Mouse (Mus musculus) lung, embryonic 15.5 days (tissue): ENCODE measurements around the gene Orm3. TPM values are rescaled to one million over a fixed set of nuclear protein-coding genes. Genes with fewer than 3 reads are reported as not detected.

Source experiments
- ATAC-seq: fragments of 200-750 bp; cut with Nextera tagmentation; 2 replicates; pipeline ENCODE4 v1.8.0; 2017; ENCODE audit warnings: moderate number of reproducible peaks, borderline replicate concordance; ENCODE audit not compliant: low FRiP score, low TSS enrichment; ENCODE audit errors: extremely low read depth
- H3K27ac ChIP-seq: fragments of 300-500 bp; sonication (generic); 2 replicates; pipeline ENCODE4 v1.5.1; 2015; ENCODE audit warnings: moderate library complexity, mild to moderate bottlenecking, inconsistent platforms
- H3K27me3 ChIP-seq: fragments of 300-500 bp; sonication (generic); 2 replicates; pipeline ENCODE4 v1.6.1; 2015; ENCODE audit warnings: inconsistent platforms
- H3K36me3 ChIP-seq: fragments of 300-500 bp; sonication (generic); 2 replicates; pipeline ENCODE4 v1.6.1; 2015; ENCODE audit warnings: inconsistent platforms
- H3K4me1 ChIP-seq: fragments of 300-500 bp; sonication (generic); 2 replicates; pipeline ENCODE4 v1.6.1; 2015; ENCODE audit warnings: inconsistent platforms
- H3K4me2 ChIP-seq: fragments of 300-500 bp; sonication (generic); 2 replicates; pipeline ENCODE4 v1.6.1; 2015; ENCODE audit warnings: inconsistent platforms, mild to moderate bottlenecking, moderate library complexity
- H3K4me3 ChIP-seq: fragments of 300-500 bp; sonication (generic); 2 replicates; pipeline ENCODE4 v1.5.1; 2015; ENCODE audit warnings: mild to moderate bottlenecking, inconsistent platforms
- H3K9ac ChIP-seq: fragments of 300-500 bp; sonication (generic); 2 replicates; pipeline ENCODE4 v1.6.1; 2015; ENCODE audit warnings: inconsistent platforms
- H3K9me3 ChIP-seq: fragments of 300-500 bp; sonication (generic); 2 replicates; pipeline ENCODE4 v1.6.1; 2016; ENCODE audit warnings: inconsistent platforms
- WGBS: fragments of 180-500 bp; shearing (Covaris S2); methylation state at CpG from one replicate; pipeline ENCODE4 v1.1.7; 2015; 5-methylcytosine and 5-hydroxymethylcytosine counted together
- polyA plus RNA-seq: library from polyadenylated mRNA; unstranded; fragments of >200 nt; fragmentation: Nextera tagmentation; extraction: Ambion mirVana; gene quantifications from 2 replicates; pipeline ENCODE4 v1.2.1, GENCODE M21; 2015

The Orm3 gene
- polyA plus RNA-seq, 1 experiment from 2014 or later = not detected

- H3K4me3 ChIP-seq = no peak overlapping the region
- no peak for ATAC-seq
- 0 out of 2 replicates have a peak overlapping the region, but pooled peaks have one; percentile 86 for H3K27ac ChIP-seq
- H3K9ac ChIP-seq = no peak overlapping the region
- H3K27me3 ChIP-seq = no peaks in the 10 kb centered on the region
- H3K36me3 ChIP-seq = peaks cover 22% of the 10 kb centered on the region
- H3K4me1 ChIP-seq = peaks cover 48% of the 10 kb centered on the region
- H3K4me2 ChIP-seq = no peak overlapping the region
- 76% methylated on average over 10 of the region's 10 CpGs for WGBS
- no peaks in the 10 kb centered on the region for H3K9me3 ChIP-seq
These were observed 42.1 kb downstream of the Orm3 start for GRCm38 (mm10) chr4:63397981-63398537.

DNA sequence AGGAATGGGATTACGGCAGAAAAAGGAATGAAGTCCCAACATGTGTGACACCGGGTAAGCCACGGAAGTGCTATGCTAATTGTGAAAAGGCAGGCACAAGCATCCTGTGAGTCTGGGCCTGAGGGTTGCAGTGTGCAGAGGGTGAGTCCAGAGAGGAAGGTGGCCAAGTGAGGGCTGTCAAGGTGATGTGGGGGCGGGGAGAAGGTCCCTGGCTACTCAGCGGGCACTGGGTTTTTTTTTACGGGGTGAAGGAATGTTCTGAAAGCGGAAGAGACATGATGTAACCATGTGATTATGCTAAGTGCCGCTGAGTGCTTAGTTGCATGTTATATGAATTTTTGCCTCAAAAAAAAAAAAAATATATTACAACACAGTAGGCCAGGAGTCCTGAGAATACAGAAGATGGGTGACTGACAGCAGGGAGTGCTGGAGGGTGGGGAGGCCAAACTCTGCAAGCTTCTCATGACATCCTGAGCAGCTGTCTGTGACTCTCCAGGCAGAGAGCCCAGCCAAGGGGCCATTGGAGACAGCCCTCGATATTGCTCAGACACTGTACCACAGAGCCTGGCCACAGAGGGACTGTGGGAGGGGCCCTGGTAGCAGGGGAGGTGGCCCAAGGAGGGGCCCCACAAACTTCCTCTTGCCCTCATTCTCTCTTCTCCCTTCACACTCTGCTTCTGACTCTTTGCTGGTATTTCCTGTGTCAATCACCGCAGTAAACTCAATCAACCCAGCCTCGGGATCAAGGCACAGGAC lies 43.1 kb downstream of the Orm3 start:
- Histone ChIP-seq H3K27me3 (no peaks in the 10 kb centered on the region), H3K27ac (peak overlapping the region; percentile 86), H3K9me3 (no peaks in the 10 kb centered on the region), H3K36me3 (peaks cover 18% of the 10 kb centered on the region), H3K4me1 (peaks cover 55% of the 10 kb centered on the region), H3K4me3 (no peak overlapping the region), H3K9ac (no peak overlapping the region), H3K4me2 (no peak overlapping the region)
- peak; percentile 39; the same call in 1 of the 2 replicates for ATAC-seq
- 31% methylated on average over 11 of the region's 11 CpGs for WGBS

GRCm38 (mm10) chr4:63399691-63400270 lies 43.8 kb downstream of the Orm3 start:
- Histone ChIP-seq H3K27ac (peak overlapping the region; percentile 86), H3K9ac (no peak overlapping the region), H3K4me1 (peaks cover 63% of the 10 kb centered on the region), H3K36me3 (peaks cover 13% of the 10 kb centered on the region; the same call in 1 of the 2 replicates), H3K9me3 (no peaks in the 10 kb centered on the region), H3K27me3 (no peaks in the 10 kb centered on the region), H3K4me2 (no peak overlapping the region), H3K4me3 (no peak overlapping the region)
- ATAC-seq = no peak
- WGBS = 66% methylated on average over 8 of the region's 8 CpGs

DNA sequence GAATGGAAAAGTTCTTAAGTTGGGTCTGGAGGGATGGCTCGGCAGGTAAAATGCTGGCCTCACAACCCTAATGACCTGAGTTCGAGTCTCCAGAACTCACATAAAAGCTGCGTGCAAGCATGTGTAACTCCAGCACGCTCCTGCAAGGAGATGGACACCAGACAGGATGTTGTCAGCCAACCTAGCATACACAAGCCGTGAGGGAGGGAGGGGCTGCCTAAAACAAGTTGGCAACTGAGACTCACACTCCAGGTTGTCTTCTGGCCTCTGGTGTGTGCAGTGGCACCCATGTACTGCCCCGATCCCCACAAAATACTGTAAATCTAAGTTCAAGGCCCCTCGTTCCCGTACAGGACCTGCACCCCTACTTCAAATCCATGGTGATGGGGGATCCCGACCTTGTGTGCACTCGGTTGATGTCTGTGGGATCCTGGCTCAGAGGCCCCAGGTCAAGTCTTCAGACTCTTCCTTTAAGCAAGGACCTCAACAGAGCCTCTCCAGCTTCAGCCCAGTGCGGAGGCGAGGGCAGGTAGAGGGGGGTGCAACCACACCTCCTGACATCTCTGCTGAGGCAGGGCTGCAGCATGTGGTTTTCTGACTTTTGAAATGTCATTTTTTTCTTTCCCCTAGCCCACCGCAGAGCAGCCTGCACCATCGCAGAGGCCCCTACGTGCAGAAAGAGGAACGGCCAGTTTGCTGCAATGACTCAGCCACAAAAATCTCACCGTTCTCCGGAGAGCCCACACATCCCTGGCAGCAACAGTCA lies 44.8 kb downstream of the Orm3 start:
- Histone ChIP-seq H3K27me3 (no peaks in the 10 kb centered on the region), H3K9ac (no peak overlapping the region), H3K27ac (peak overlapping the region; percentile 86; the same call in 1 of the 2 replicates), H3K36me3 (peaks cover 6% of the 10 kb centered on the region; the same call in 1 of the 2 replicates), H3K4me1 (peaks cover 72% of the 10 kb centered on the region), H3K9me3 (no peaks in the 10 kb centered on the region), H3K4me3 (no peak overlapping the region), H3K4me2 (0 out of 2 replicates have a peak overlapping the region, but pooled peaks have one; percentile 60)
- no peak for ATAC-seq
- 77% methylated on average over 18 of the region's 18 CpGs for WGBS

- H3K9ac ChIP-seq = no peak overlapping the region
- WGBS = 55% methylated on average over 6 of the region's 6 CpGs
These were observed 45.7 kb downstream of the Orm3 start for GRCm38 (mm10) chr4:63401620-63402019.

GRCm38 (mm10) chr4:63402056-63402455 lies 46.1 kb downstream of the Orm3 start:
- H3K9ac ChIP-seq = no peak overlapping the region; the same call in 1 of the 2 replicates
- peaks cover 77% of the 10 kb centered on the region for H3K4me1 ChIP-seq
- H3K27ac ChIP-seq = peak overlapping the region; percentile 98
- WGBS = 53% methylated on average over 10 of the region's 10 CpGs
- H3K4me3 ChIP-seq = peak overlapping the region; percentile 43
- H3K36me3 ChIP-seq = 0 out of 2 replicates have a peak, but pooled peaks cover 3% of the 10 kb centered on the region
- no peaks in the 10 kb centered on the region for H3K27me3 ChIP-seq
- no peaks in the 10 kb centered on the region for H3K9me3 ChIP-seq
- H3K4me2 ChIP-seq = peak overlapping the region; percentile 60
- no peak for ATAC-seq

More at GRCm38 (mm10) chr4:63401620-63402019, 45.7 kb downstream of the Orm3 start:
- H3K4me3 ChIP-seq = 0 out of 2 replicates have a peak overlapping the region, but pooled peaks have one; percentile 43
- peak overlapping the region; percentile 60 for H3K4me2 ChIP-seq
- 0 out of 2 replicates have a peak, but pooled peaks cover 3% of the 10 kb centered on the region for H3K36me3 ChIP-seq
- ATAC-seq = no peak
- H3K27me3 ChIP-seq = no peaks in the 10 kb centered on the region
- peak overlapping the region; percentile 98 for H3K27ac ChIP-seq
- H3K9me3 ChIP-seq = no peaks in the 10 kb centered on the region
- H3K4me1 ChIP-seq = peaks cover 77% of the 10 kb centered on the region

GRCm38 (mm10) chr4:63402558-63402957 lies 46.6 kb downstream of the Orm3 start:
- Histone ChIP-seq H3K4me1 (peaks cover 77% of the 10 kb centered on the region), H3K9ac (peak overlapping the region; percentile 49), H3K4me3 (peak overlapping the region; percentile 43), H3K36me3 (no peaks in the 10 kb centered on the region), H3K9me3 (no peaks in the 10 kb centered on the region), H3K4me2 (peak overlapping the region; percentile 60), H3K27me3 (no peaks in the 10 kb centered on the region), H3K27ac (peak overlapping the region; percentile 98)
- WGBS = 11% methylated on average over 6 of the region's 6 CpGs
- ATAC-seq = peak; percentile 6

GRCm38 (mm10) chr4:63403040-63403959 lies 47.3 kb downstream of the Orm3 start, which contains the start of gene Akna:
Akna (minus strand) TSS chr4:63403354.
- Histone ChIP-seq H3K36me3 (no peaks in the 10 kb centered on the region), H3K27me3 (no peaks in the 10 kb centered on the region), H3K4me3 (peak within 1 kb of the TSS; percentile 43), H3K9me3 (no peaks in the 10 kb centered on the region), H3K9ac (peak within 1 kb of the TSS; percentile 49), H3K4me2 (peak within 1 kb of the TSS; percentile 60), H3K27ac (peak within 1 kb of the TSS; percentile 98), H3K4me1 (peaks cover 80% of the 10 kb centered on the region)
- WGBS = under 1% methylated on average over 17 of the region's 17 CpGs
- ATAC-seq = peak; percentile 91

DNA sequence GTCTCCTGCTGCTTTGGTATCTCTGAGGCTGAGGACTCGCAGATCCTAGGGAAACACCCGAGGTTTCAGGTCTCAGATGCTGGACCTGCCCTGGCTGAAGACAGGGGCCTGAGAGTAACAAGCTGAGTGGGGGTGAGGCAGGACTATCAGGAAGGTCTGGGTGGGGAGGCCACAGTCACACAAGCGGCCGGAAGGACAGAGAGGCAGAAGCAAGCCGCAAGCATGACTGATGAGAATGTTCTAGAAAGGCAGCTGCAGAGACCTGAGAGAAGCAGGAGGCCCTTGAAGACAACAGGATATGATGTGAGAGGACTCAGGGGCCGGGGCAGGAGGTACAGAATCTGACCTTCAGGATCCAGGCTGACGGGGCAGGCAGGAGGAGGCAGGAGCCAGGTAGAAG lies 48.2 kb downstream of the Orm3 start:
- Histone ChIP-seq H3K27ac (peak overlapping the region; percentile 98), H3K9ac (no peak overlapping the region), H3K36me3 (no peaks in the 10 kb centered on the region), H3K27me3 (no peaks in the 10 kb centered on the region), H3K4me3 (no peak overlapping the region), H3K9me3 (no peaks in the 10 kb centered on the region), H3K4me1 (peaks cover 80% of the 10 kb centered on the region), H3K4me2 (no peak overlapping the region; the same call in 1 of the 2 replicates)
- WGBS = 24% methylated on average over 7 of the region's 7 CpGs
- ATAC-seq = no peak

DNA sequence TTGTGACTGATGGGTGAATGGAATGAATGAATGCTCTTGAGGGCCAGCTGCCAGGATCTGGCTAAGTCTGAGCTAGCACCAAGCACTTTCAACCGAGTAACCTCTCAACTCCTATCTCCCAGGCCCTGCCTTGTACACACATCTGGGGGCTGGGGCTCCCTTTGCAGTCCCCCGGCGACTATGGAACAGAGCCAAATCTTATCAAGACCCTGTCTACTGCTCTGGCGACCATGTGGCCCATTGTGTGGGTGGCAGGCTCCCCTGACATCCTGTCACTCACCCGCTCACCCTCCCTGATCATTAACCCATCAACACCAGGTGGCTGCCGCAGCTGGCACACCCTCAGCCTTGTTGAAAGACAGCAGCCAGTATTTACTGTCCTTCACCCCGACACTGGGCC lies 49.1 kb downstream of the Orm3 start:
- Histone ChIP-seq H3K27ac (peak overlapping the region; percentile 98), H3K4me1 (peaks cover 76% of the 10 kb centered on the region), H3K9me3 (no peaks in the 10 kb centered on the region), H3K36me3 (no peaks in the 10 kb centered on the region), H3K9ac (peak overlapping the region; percentile 2; the same call in 1 of the 2 replicates), H3K4me3 (no peak overlapping the region), H3K4me2 (no peak overlapping the region; the same call in 1 of the 2 replicates), H3K27me3 (no peaks in the 10 kb centered on the region)
- no peak for ATAC-seq
- 6% methylated on average over 7 of the region's 7 CpGs for WGBS
